Mouse (Mus musculus): ENCODE data around the gene Ece1. TPM values are rescaled to one million over a fixed set of nuclear protein-coding genes. Genes with fewer than 3 reads are reported as not detected.

The Ece1 gene
- total and polyA plus RNA-seq, 2 experiments from 2014 or later, result 16.2 to 32.1 TPM

- peaks cover 35% of the 10 kb centered on the region for H3K36me3 ChIP-seq (ENCODE audit: insufficient read depth)
- ATAC-seq, result 0 out of 2 replicates have a peak, but pooled peaks have one; percentile 29
- 27% methylated on average over 4 of the region's 4 CpGs for WGBS
- H3K4me3 ChIP-seq (ENCODE audit: low read depth, low read length), result no peak overlapping the region
- no peak overlapping the region for H3K9ac ChIP-seq
- no peak overlapping the region for H3K4me2 ChIP-seq (ENCODE audit: low read depth)
- no peak overlapping the region for H3K27ac ChIP-seq (ENCODE audit: low read depth, low read length)
- no peaks in the 10 kb centered on the region for H3K27me3 ChIP-seq (ENCODE audit: insufficient read depth, low read length)
- DNase-seq, result peak; percentile 85
- no peaks in the 10 kb centered on the region for H3K9me3 ChIP-seq (ENCODE audit: low read length)
- TF ChIP-seq CTCF (IDR thresholded peaks at IDR 0.05; ENCODE audit: low read depth), result peak; percentile 89
- no peaks in the 10 kb centered on the region for H3K4me1 ChIP-seq (ENCODE audit: insufficient read depth)
Observed at GRCm38 (mm10) chr4:137952840-137953239, 90.8 kb downstream of the Ece1 start.

DNA sequence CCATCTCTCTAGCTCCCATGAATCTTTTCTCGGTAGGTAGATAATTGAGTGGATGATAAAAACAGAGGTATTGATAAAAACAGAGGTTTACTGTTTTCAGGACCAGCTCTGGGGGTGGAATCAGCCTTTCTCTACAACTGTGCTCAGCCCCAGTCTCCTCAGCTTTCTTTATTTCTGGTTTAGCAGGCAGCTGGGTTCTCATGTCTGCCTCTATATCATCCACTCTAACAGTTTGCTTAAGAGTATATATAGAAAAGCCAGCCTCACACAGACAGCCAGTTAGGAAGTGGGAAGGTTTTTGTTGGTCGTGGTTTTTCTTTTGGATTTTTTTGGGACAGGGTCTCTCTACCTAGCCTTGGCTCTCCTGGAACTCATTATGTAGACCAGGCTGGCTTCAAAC, 92.1 kb downstream of the Ece1 start:
- DNase-seq, result no peak
- H3K27ac ChIP-seq (ENCODE audit: low read depth, low read length), result no peak overlapping the region
- WGBS, result 79% methylated on average over 2 of the region's 2 CpGs
- no peaks in the 10 kb centered on the region for H3K9me3 ChIP-seq (ENCODE audit: low read length)
- no peak overlapping the region for H3K4me2 ChIP-seq (ENCODE audit: low read depth)
- H3K9ac ChIP-seq, result no peak overlapping the region
- no peak overlapping the region for H3K4me3 ChIP-seq (ENCODE audit: low read depth, low read length)
- no peaks in the 10 kb centered on the region for H3K27me3 ChIP-seq (ENCODE audit: insufficient read depth, low read length)
- no peak for TF ChIP-seq CTCF (IDR thresholded peaks at IDR 0.05; ENCODE audit: low read depth)
- ATAC-seq, result no peak
- no peaks in the 10 kb centered on the region for H3K4me1 ChIP-seq (ENCODE audit: insufficient read depth)
- H3K36me3 ChIP-seq (ENCODE audit: insufficient read depth), result peaks cover 44% of the 10 kb centered on the region

DNA sequence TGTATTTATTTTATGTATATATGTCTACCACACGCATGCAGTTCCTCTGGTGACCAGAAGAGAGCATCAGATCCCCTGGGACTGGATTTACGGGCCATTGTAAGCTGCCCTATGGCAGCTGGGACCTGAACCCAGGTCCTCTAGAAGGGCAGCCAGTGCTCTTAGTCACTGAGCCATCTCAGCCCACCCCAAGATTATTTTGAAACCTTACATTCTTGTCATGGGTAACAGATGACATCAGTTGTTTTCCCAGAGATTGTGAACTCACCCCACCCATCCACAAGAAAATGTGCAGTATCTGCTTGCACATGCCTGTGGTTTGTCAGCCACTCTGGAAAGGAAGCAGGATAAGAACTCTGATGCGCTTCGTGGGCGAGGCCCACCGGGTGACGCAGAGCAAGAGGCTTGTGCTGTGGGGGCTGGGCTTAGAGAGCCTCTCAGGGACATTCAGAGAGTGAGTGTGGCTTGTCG, 92.9 kb downstream of the Ece1 start:
- peak; percentile 47 for TF ChIP-seq CTCF (IDR thresholded peaks at IDR 0.05; ENCODE audit: low read depth)
- Histone ChIP-seq H3K4me2 (ENCODE audit: low read depth) (no peak overlapping the region), H3K9ac (no peak overlapping the region), H3K36me3 (ENCODE audit: insufficient read depth) (peaks cover 44% of the 10 kb centered on the region), H3K27me3 (ENCODE audit: insufficient read depth, low read length) (no peaks in the 10 kb centered on the region), H3K27ac (ENCODE audit: low read depth, low read length) (no peak overlapping the region), H3K9me3 (ENCODE audit: low read length) (0 out of 2 replicates have a peak, but pooled peaks cover 3% of the 10 kb centered on the region), H3K4me3 (ENCODE audit: low read depth, low read length) (no peak overlapping the region), H3K4me1 (ENCODE audit: insufficient read depth) (no peaks in the 10 kb centered on the region)
- ATAC-seq, result no peak
- 86% methylated on average over 8 of the region's 8 CpGs for WGBS
- DNase-seq, result no peak

DNA sequence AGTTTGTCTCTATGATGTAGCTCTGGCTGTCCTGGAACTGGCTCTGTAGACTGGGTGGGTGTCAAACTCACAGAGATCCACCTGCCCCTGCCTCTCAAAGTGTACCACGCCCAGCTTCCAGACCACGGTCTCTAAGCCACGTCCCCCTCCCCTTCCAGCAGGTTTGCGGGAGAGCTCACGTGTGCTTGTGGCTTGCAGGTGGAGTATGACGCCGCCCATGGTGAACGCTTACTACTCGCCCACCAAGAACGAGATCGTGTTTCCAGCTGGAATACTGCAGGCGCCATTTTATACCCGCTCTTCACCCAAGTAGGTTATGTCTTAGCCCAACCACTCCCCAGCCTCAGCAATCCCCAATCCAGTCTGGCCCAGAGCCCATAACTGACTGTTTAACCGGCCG, 94.2 kb downstream of the Ece1 start:
- H3K4me2 ChIP-seq (ENCODE audit: low read depth), result no peak overlapping the region
- no peak overlapping the region for H3K9ac ChIP-seq
- no peak overlapping the region for H3K4me3 ChIP-seq (ENCODE audit: low read depth, low read length)
- no peaks in the 10 kb centered on the region for H3K27me3 ChIP-seq (ENCODE audit: insufficient read depth, low read length)
- no peak for DNase-seq
- H3K27ac ChIP-seq (ENCODE audit: low read depth, low read length), result no peak overlapping the region
- no peaks in the 10 kb centered on the region for H3K4me1 ChIP-seq (ENCODE audit: insufficient read depth)
- 0 out of 2 replicates have a peak, but pooled peaks cover 3% of the 10 kb centered on the region for H3K9me3 ChIP-seq (ENCODE audit: low read length)
- no peak for TF ChIP-seq CTCF (IDR thresholded peaks at IDR 0.05; ENCODE audit: low read depth)
- 97% methylated on average over 15 of the region's 15 CpGs for WGBS
- ATAC-seq, result no peak
- H3K36me3 ChIP-seq (ENCODE audit: insufficient read depth), result peaks cover 35% of the 10 kb centered on the region

GRCm38 (mm10) chr4:137959889-137960665, 98.0 kb downstream of the Ece1 start:
- Histone ChIP-seq H3K4me2 (ENCODE audit: low read depth) (no peak overlapping the region), H3K27ac (ENCODE audit: low read depth, low read length) (no peak overlapping the region), H3K9ac (no peak overlapping the region), H3K4me3 (ENCODE audit: low read depth, low read length) (no peak overlapping the region), H3K9me3 (ENCODE audit: low read length) (0 out of 2 replicates have a peak, but pooled peaks cover 3% of the 10 kb centered on the region), H3K4me1 (ENCODE audit: insufficient read depth) (no peaks in the 10 kb centered on the region), H3K27me3 (ENCODE audit: insufficient read depth, low read length) (no peaks in the 10 kb centered on the region), H3K36me3 (ENCODE audit: insufficient read depth) (peaks cover 45% of the 10 kb centered on the region)
- ATAC-seq (no peak), DNase-seq (no peak)
- WGBS, result 76% methylated on average over 13 of the region's 13 CpGs
- TF ChIP-seq CTCF (IDR thresholded peaks at IDR 0.05; ENCODE audit: low read depth), result peak; percentile 65

- H3K36me3 ChIP-seq (ENCODE audit: insufficient read depth), result peaks cover 45% of the 10 kb centered on the region
- no peak for ATAC-seq
- 0 out of 2 replicates have a peak, but pooled peaks cover 3% of the 10 kb centered on the region for H3K9me3 ChIP-seq (ENCODE audit: low read length)
- H3K9ac ChIP-seq, result no peak overlapping the region
- no peak overlapping the region for H3K4me3 ChIP-seq (ENCODE audit: low read depth, low read length)
- H3K4me1 ChIP-seq (ENCODE audit: insufficient read depth), result no peaks in the 10 kb centered on the region
- DNase-seq, result no peak
- no peak overlapping the region for H3K4me2 ChIP-seq (ENCODE audit: low read depth)
- H3K27ac ChIP-seq (ENCODE audit: low read depth, low read length), result no peak overlapping the region
- TF ChIP-seq CTCF (IDR thresholded peaks at IDR 0.05; ENCODE audit: low read depth), result no peak
- H3K27me3 ChIP-seq (ENCODE audit: insufficient read depth, low read length), result no peaks in the 10 kb centered on the region
- WGBS, result 83% methylated on average over 11 of the region's 11 CpGs
Observed at GRCm38 (mm10) chr4:137960757-137961156, 98.7 kb downstream of the Ece1 start.

- TF ChIP-seq CTCF (IDR thresholded peaks at IDR 0.05; ENCODE audit: low read depth), result no peak
- 79% methylated on average over 20 of the region's 20 CpGs for WGBS
- H3K4me2 ChIP-seq (ENCODE audit: low read depth), result no peak overlapping the region
- no peak for DNase-seq
- H3K9me3 ChIP-seq (ENCODE audit: low read length), result 0 out of 2 replicates have a peak, but pooled peaks cover 3% of the 10 kb centered on the region
- ATAC-seq, result 0 out of 2 replicates have a peak, but pooled peaks have one; percentile 30
- no peak overlapping the region for H3K27ac ChIP-seq (ENCODE audit: low read depth, low read length)
- H3K9ac ChIP-seq, result no peak overlapping the region
- H3K27me3 ChIP-seq (ENCODE audit: insufficient read depth, low read length), result no peaks in the 10 kb centered on the region
- H3K4me3 ChIP-seq (ENCODE audit: low read depth, low read length), result no peak overlapping the region
- peaks cover 39% of the 10 kb centered on the region for H3K36me3 ChIP-seq (ENCODE audit: insufficient read depth)
- no peaks in the 10 kb centered on the region for H3K4me1 ChIP-seq (ENCODE audit: insufficient read depth)
Observed at GRCm38 (mm10) chr4:137962643-137963350, 100.8 kb downstream of the Ece1 start.

All from forebrain, postnatal 0 days (tissue).